Mouse (Mus musculus) midbrain, embryonic 10.5 days (tissue): ENCODE data around the gene Gm20388. TPM values are rescaled to one million over a fixed set of nuclear protein-coding genes. Genes with fewer than 3 reads are reported as not detected.
A peak's percentile ranks its signal among the peaks of the same experiment; 100 is the strongest.

ENCODE experiments used
- DNase-seq: peaks from one replicate; pipeline ENCODE4 v3.0.0-alpha.2; 2017; ENCODE audit warnings: low spot score
- H3K27ac ChIP-seq: fragments of 300-500 bp; sonication (generic); replicated peaks from 2 replicates; pipeline ENCODE4 v1.5.1; 2016; ENCODE audit warnings: mild to moderate bottlenecking
- H3K27me3 ChIP-seq: fragments of 300-500 bp; sonication (generic); 2 replicates; pipeline ENCODE4 v1.6.1; 2016; ENCODE audit warnings: low read depth, mild to moderate bottlenecking; ENCODE audit not compliant: poor library complexity, severe bottlenecking
- H3K36me3 ChIP-seq: fragments of 300-500 bp; sonication (generic); 2 replicates; pipeline ENCODE4 v1.6.1; 2016; ENCODE audit warnings: mild to moderate bottlenecking, moderate library complexity
- H3K4me1 ChIP-seq: fragments of 300-500 bp; sonication (generic); 2 replicates; pipeline ENCODE4 v1.6.1; 2016
- H3K4me3 ChIP-seq: fragments of 300-500 bp; sonication (generic); 2 replicates; pipeline ENCODE4 v1.5.1; 2016; ENCODE audit warnings: mild to moderate bottlenecking, moderate library complexity
- H3K9me3 ChIP-seq: fragments of 300-500 bp; sonication (generic); replicated peaks from 2 replicates; pipeline ENCODE4 v1.6.1; 2016; ENCODE audit warnings: mild to moderate bottlenecking
- WGBS: fragments of 180-500 bp; shearing (Covaris S2); methylation state at CpG from one replicate; pipeline ENCODE4 v1.1.7; 2016; 5-methylcytosine and 5-hydroxymethylcytosine counted together
- polyA plus RNA-seq: library from polyadenylated mRNA; unstranded; fragments of >200 nt; fragmentation: Nextera tagmentation; extraction: Ambion mirVana; gene quantifications from 2 replicates; pipeline ENCODE4 v1.2.1, GENCODE M21; 2016

Gm20388 gene
- polyA plus RNA-seq, 1 experiment from 2014 or later, result 7.1 TPM

- Histone ChIP-seq H3K9me3 (no peaks in the 10 kb centered on the region), H3K27ac (no peak overlapping the region), H3K27me3 (no peaks in the 10 kb centered on the region), H3K4me3 (no peak overlapping the region), H3K4me1 (peaks cover 28% of the 10 kb centered on the region), H3K36me3 (peaks cover 50% of the 10 kb centered on the region)
- 92% methylated on average over 5 of the region's 5 CpGs for WGBS
- no peak for DNase-seq
These were observed 1982.2 kb downstream of the Gm20388 start for GRCm38 (mm10) chr8:121892875-121893274.

- Histone ChIP-seq H3K36me3 (peaks cover 40% of the 10 kb centered on the region), H3K9me3 (no peaks in the 10 kb centered on the region), H3K27ac (peak overlapping the region; percentile 84; the same call in 1 of the 2 replicates), H3K4me1 (peaks cover 53% of the 10 kb centered on the region), H3K4me3 (no peak overlapping the region), H3K27me3 (no peaks in the 10 kb centered on the region)
- DNase-seq, result no peak
- 85% methylated on average over 7 of the region's 7 CpGs for WGBS
These were observed 1985.3 kb downstream of the Gm20388 start for GRCm38 (mm10) chr8:121895910-121896309.

- peaks cover 60% of the 10 kb centered on the region for H3K4me1 ChIP-seq
- no peak for DNase-seq
- H3K27me3 ChIP-seq, result no peaks in the 10 kb centered on the region
- H3K36me3 ChIP-seq, result peaks cover 36% of the 10 kb centered on the region
- H3K9me3 ChIP-seq, result no peaks in the 10 kb centered on the region
- peak overlapping the region; percentile 1; the same call in 1 of the 2 replicates for H3K4me3 ChIP-seq
- 28% methylated on average over 12 of the region's 12 CpGs for WGBS
- peak overlapping the region; percentile 84 for H3K27ac ChIP-seq
These were observed 1986.0 kb downstream of the Gm20388 start for GRCm38 (mm10) chr8:121896476-121897145.

DNA sequence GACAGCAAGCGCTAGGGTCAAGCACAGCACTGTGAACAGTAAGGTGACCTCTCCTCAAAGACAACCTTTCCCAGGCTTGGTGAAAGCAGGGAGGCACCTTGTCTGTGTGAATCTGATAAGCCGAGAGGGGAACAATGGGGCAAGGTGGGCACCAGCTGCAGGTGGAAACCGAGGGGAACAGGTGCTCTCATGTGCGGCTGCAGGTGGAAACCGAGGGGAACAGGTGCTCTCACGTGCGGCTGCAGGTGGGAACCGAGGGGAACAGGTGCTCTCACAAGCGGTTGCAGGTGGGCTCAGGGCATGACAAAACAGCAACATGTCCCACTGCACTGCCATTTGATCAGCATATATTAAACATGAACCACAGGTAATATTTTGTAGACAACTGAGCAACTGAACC, 1986.6 kb downstream of the Gm20388 start:
- no peak for DNase-seq
- 78% methylated on average over 9 of the region's 9 CpGs for WGBS
- Histone ChIP-seq H3K27me3 (no peaks in the 10 kb centered on the region), H3K9me3 (no peaks in the 10 kb centered on the region), H3K27ac (peak overlapping the region; percentile 84), H3K4me1 (peaks cover 66% of the 10 kb centered on the region), H3K4me3 (peak overlapping the region; percentile 1; the same call in 1 of the 2 replicates), H3K36me3 (peaks cover 36% of the 10 kb centered on the region)

- H3K4me3 ChIP-seq, result peak overlapping the region; percentile 33
- H3K27ac ChIP-seq, result peak overlapping the region; percentile 84
- H3K36me3 ChIP-seq, result peaks cover 31% of the 10 kb centered on the region
- no peaks in the 10 kb centered on the region for H3K9me3 ChIP-seq
- H3K27me3 ChIP-seq, result no peaks in the 10 kb centered on the region
- WGBS, result 38% methylated on average over 7 of the region's 7 CpGs
- peaks cover 72% of the 10 kb centered on the region for H3K4me1 ChIP-seq
- DNase-seq, result no peak
These were observed 1987.3 kb downstream of the Gm20388 start for GRCm38 (mm10) chr8:121897871-121898381.

DNA sequence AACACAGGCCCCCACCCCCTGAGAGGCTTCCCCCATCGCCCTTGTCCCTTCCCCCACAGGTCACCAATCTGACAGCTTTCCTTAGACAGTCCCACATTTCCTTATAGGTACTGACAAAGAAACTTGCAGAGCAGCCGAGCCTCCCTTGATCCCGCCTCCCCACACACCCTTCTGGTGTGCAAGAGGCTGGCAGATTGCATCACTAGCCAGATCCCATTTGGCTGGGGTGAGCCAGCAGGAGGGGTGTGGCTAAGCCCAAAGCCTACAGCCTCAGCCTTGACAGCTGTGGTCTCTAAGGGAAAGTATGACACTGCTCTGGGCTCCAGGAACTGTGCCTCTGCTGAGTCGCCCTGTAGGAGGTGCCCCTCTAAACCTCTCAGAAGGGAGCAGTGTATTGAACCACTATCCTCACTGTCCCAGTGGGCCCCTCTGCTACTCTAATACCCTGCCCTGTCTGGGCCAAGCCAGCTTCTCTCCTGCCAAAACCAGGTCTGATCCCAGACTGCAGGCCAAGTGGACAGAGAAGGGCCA, 1987.8 kb downstream of the Gm20388 start:
- Histone ChIP-seq H3K4me3 (peak overlapping the region; percentile 33), H3K4me1 (peaks cover 78% of the 10 kb centered on the region), H3K36me3 (peaks cover 26% of the 10 kb centered on the region), H3K27me3 (no peaks in the 10 kb centered on the region), H3K9me3 (no peaks in the 10 kb centered on the region), H3K27ac (peak overlapping the region; percentile 84)
- peak; percentile 73 for DNase-seq
- 10% methylated on average over 4 of the region's 4 CpGs for WGBS

DNA sequence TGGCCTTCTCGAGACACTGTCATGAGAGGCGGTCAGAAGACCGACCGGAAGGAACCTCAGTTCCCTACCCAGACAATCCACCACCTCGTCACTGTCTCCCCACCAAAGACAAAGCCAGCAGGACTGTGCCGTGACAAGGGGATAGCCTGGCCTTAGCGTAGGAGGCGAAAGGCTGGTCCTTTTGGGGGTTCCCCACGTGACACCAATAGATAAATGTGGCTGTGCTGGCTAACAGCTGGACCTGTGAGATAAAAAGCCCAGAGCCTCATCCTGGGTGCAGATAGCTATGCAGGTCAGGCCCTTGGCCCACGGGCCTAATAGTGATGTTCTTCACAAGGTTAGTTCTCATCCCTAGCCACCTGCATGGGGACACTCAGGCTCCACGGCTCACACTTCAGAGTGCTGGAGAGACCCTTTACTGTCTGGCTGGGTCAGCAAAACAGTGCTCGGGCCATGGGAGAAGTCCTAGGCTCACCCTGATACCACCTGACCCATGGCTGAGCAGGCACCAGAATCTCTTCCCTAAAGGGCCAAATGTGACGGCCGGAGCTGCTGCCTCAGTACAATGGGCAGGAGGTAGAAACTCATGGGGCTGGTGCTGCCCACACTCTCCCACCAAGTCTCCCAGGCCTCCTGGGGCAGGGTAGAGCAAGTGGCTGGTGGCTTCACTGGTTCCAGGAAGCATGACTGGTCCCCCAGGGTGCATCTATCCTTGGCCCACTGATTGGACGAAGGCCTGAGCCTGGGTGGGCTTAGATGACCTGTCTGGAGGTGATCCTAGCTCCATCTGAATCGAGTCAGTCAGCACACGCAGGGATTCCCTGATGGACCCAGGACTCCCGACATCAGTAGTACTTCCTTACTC, 1988.8 kb downstream of the Gm20388 start:
- no peak for DNase-seq
- 74% methylated on average over 18 of the region's 18 CpGs for WGBS

GRCm38 (mm10) chr8:121901498-121902236, 1991.0 kb downstream of the Gm20388 start:
- DNase-seq, result no peak
- 71% methylated on average over 8 of the region's 8 CpGs for WGBS
- H3K9me3 ChIP-seq, result no peaks in the 10 kb centered on the region
- no peaks in the 10 kb centered on the region; the same call in 1 of the 2 replicates for H3K27me3 ChIP-seq
- no peak overlapping the region for H3K4me3 ChIP-seq
- H3K36me3 ChIP-seq, result no peaks in the 10 kb centered on the region
- H3K4me1 ChIP-seq, result peaks cover 92% of the 10 kb centered on the region
- H3K27ac ChIP-seq, result peak overlapping the region; percentile 52

More for the DNA sequence above, 1988.8 kb downstream of the Gm20388 start:
- Histone ChIP-seq H3K9me3 (no peaks in the 10 kb centered on the region), H3K27me3 (no peaks in the 10 kb centered on the region), H3K27ac (peak overlapping the region; percentile 84), H3K4me3 (peak overlapping the region; percentile 23; the same call in 1 of the 2 replicates), H3K36me3 (peaks cover 19% of the 10 kb centered on the region), H3K4me1 (peaks cover 85% of the 10 kb centered on the region)

DNA sequence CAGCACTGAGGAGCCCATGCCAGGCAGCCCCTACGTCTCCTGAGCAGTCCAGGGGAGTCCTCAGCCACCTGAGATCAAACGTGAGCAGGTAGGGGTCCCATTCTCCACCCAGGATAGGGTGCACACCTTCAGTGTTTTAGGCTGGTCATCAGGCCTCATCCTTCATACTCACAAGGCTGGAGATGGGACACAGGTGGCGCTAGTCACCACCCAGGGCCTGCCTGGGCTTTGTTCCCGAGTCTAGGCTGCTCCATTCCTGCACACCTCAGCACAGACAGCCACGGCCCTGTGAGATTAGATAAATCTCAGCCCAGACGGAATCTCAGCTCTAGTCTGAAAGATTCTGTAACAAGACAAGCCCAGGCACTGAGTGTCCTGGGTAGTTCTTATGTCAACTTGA, 1993.3 kb downstream of the Gm20388 start:
- Histone ChIP-seq H3K4me1 (peaks cover 90% of the 10 kb centered on the region), H3K27ac (no peak overlapping the region), H3K36me3 (no peaks in the 10 kb centered on the region), H3K9me3 (no peaks in the 10 kb centered on the region), H3K4me3 (no peak overlapping the region), H3K27me3 (peaks cover 13% of the 10 kb centered on the region)
- no peak for DNase-seq
- 73% methylated on average over 6 of the region's 6 CpGs for WGBS

DNA sequence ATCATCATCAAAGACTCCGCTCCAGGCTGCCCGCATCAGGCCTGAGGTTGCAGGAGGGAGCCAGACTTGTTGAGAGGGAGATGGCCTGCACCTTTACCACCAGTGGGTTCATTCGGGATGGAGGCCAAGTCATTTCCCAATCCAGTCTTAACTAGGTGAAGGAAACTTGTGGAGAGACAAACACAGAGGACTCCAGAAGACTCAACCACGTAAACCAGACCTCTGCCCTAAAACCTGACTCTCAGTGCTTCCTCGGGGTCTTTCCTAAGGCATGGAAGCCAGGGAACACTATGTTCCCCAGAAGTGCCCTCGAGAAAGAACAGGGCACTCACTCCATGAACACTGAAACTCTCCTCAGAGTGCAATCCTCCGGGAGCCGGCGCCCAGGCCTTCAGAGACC, 1994.4 kb downstream of the Gm20388 start:
- 88% methylated on average over 9 of the region's 9 CpGs for WGBS
- Histone ChIP-seq H3K36me3 (no peaks in the 10 kb centered on the region), H3K4me1 (peaks cover 87% of the 10 kb centered on the region), H3K9me3 (no peaks in the 10 kb centered on the region), H3K4me3 (peak overlapping the region; percentile 77), H3K27ac (no peak overlapping the region), H3K27me3 (peaks cover 18% of the 10 kb centered on the region)
- no peak for DNase-seq

DNA sequence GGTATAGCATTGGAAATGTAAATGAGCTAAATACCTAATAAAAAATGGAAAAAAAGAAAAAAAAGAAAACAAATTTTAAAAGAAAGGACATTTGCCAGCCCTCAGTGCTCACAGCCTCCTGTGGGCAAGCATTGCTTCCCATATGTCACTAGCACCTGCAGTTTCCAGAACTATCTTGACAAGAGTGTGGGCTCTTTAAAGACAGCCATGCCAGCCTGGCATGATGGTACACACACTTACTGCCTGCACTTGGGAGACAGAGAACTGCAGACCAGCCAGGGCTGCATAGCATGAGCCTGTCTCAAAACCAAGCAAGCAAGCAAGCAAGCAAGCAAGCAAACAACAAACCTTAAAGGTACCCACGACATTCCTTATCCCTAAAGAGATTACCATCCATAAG, 1994.8 kb downstream of the Gm20388 start:
- Histone ChIP-seq H3K27ac (peak overlapping the region; percentile 10; the same call in 1 of the 2 replicates), H3K4me3 (peak overlapping the region; percentile 77), H3K9me3 (no peaks in the 10 kb centered on the region), H3K27me3 (peaks cover 18% of the 10 kb centered on the region), H3K4me1 (peaks cover 85% of the 10 kb centered on the region), H3K36me3 (no peaks in the 10 kb centered on the region)
- 69% methylated on average over 1 of the region's 1 CpGs for WGBS
- DNase-seq, result no peak

GRCm38 (mm10) chr8:121905864-121906263, 1995.2 kb downstream of the Gm20388 start:
- H3K4me1 ChIP-seq, result peaks cover 84% of the 10 kb centered on the region
- H3K4me3 ChIP-seq, result peak overlapping the region; percentile 77
- peak overlapping the region; percentile 10; the same call in 1 of the 2 replicates for H3K27ac ChIP-seq
- H3K27me3 ChIP-seq, result peaks cover 18% of the 10 kb centered on the region
- H3K36me3 ChIP-seq, result no peaks in the 10 kb centered on the region
- 53% methylated on average over 5 of the region's 5 CpGs for WGBS
- no peaks in the 10 kb centered on the region for H3K9me3 ChIP-seq
- DNase-seq, result no peak
